Mouse (Mus musculus) erythroblast, embryonic 14.5 days (primary cell): Measurements from ENCODE around the gene Sgca. TPM values are rescaled to one million over a fixed set of nuclear protein-coding genes. Genes with fewer than 3 reads are reported as not detected.
"Not testable (repeated sequence)": the region's sequence is repeated elsewhere in the genome, so short reads cannot be mapped to it uniquely, and the experiment has no call there.

ENCODE experiments used
- H3K27me3 ChIP-seq: 2 replicates; pipeline ENCODE4 v1.6.1; 2012; ENCODE audit warnings: inconsistent platforms; ENCODE audit not compliant: control insufficient read depth
- H3K36me3 ChIP-seq: 2 replicates; pipeline ENCODE4 v1.6.1; 2012; ENCODE audit warnings: mild to moderate bottlenecking, inconsistent platforms; ENCODE audit not compliant: control insufficient read depth
- H3K4me1 ChIP-seq: 2 replicates; pipeline ENCODE4 v1.6.1; 2012; ENCODE audit warnings: inconsistent platforms; ENCODE audit not compliant: control insufficient read depth
- H3K4me3 ChIP-seq: replicated peaks from 2 replicates; pipeline ENCODE3; 2012; ENCODE audit warnings: moderate library complexity, mild to moderate bottlenecking, inconsistent platforms
- H3K9me3 ChIP-seq: 2 replicates; pipeline ENCODE4 v1.6.1; 2012; ENCODE audit warnings: low read length, inconsistent platforms, mixed read lengths; ENCODE audit not compliant: control insufficient read depth
- GATA1 ChIP-seq: IDR thresholded peaks from 2 replicates; pipeline ENCODE4 v1.6.1; 2012; ENCODE audit warnings: low read length, inconsistent platforms, mixed read lengths
- TAL1 ChIP-seq: IDR thresholded peaks from 3 replicates; pipeline ENCODE4 v1.6.1; 2012; ENCODE audit warnings: low read length, inconsistent platforms, mixed read lengths
- polyA plus RNA-seq: library from polyadenylated mRNA; stranded (reverse); fragments of >175 nt; gene quantifications from 2 replicates; pipeline ENCODE4 v1.2.3, GENCODE M21; 2012

The Sgca gene
- polyA plus RNA-seq, 1 experiment: not detected

GRCm38 (mm10) chr11:94979462-94980179 is 3.5 kb upstream of the Sgca start:
- no peak for TF ChIP-seq TAL1
- no peak for TF ChIP-seq GATA1
- H3K9me3 ChIP-seq: no peaks in the 10 kb centered on the region
- H3K4me3 ChIP-seq: peak overlapping the region; percentile 49

GRCm38 (mm10) chr11:94978947-94979346 is 2.8 kb upstream of the Sgca start:
- Histone ChIP-seq H3K4me1 (peaks cover 35% of the 10 kb centered on the region), H3K27me3 (peaks cover 2% of the 10 kb centered on the region; the same call in 1 of the 2 replicates), H3K4me3 (peak overlapping the region; percentile 49), H3K36me3 (no peaks in the 10 kb centered on the region), H3K9me3 (no peaks in the 10 kb centered on the region)
- TF ChIP-seq GATA1: no peak
- TF ChIP-seq TAL1: no peak

More at GRCm38 (mm10) chr11:94979462-94980179, 3.5 kb upstream of the Sgca start:
- peaks cover 41% of the 10 kb centered on the region for H3K4me1 ChIP-seq
- H3K27me3 ChIP-seq: peaks cover 2% of the 10 kb centered on the region; the same call in 1 of the 2 replicates
- no peaks in the 10 kb centered on the region for H3K36me3 ChIP-seq

- H3K27me3 ChIP-seq: peaks cover 2% of the 10 kb centered on the region; the same call in 1 of the 2 replicates
- TF ChIP-seq TAL1 (no peak), GATA1 (no peak)
- no peaks in the 10 kb centered on the region for H3K9me3 ChIP-seq
- peak overlapping the region; percentile 49 for H3K4me3 ChIP-seq
- H3K36me3 ChIP-seq: no peaks in the 10 kb centered on the region
- H3K4me1 ChIP-seq: peaks cover 29% of the 10 kb centered on the region
Measured at GRCm38 (mm10) chr11:94978178-94978915, 2.2 kb upstream of the Sgca start.

GRCm38 (mm10) chr11:94974951-94975350 is 1.2 kb downstream of the Sgca start:
- Histone ChIP-seq H3K27me3 (peaks cover 15% of the 10 kb centered on the region), H3K9me3 (no peaks in the 10 kb centered on the region), H3K4me3 (no peak overlapping the region), H3K36me3 (no peaks in the 10 kb centered on the region), H3K4me1 (peaks cover 23% of the 10 kb centered on the region)
- no peak for TF ChIP-seq TAL1
- TF ChIP-seq GATA1: no peak

- no peaks in the 10 kb centered on the region for H3K36me3 ChIP-seq
- H3K4me3 ChIP-seq: no peak overlapping the region
- H3K4me1 ChIP-seq: peaks cover 6% of the 10 kb centered on the region
- H3K27me3 ChIP-seq: peaks cover 23% of the 10 kb centered on the region
- TF ChIP-seq GATA1 (no peak), TAL1 (no peak)
- H3K9me3 ChIP-seq: no peaks in the 10 kb centered on the region
Measured at GRCm38 (mm10) chr11:94973313-94973712, 2.8 kb downstream of the Sgca start.

- H3K9me3 ChIP-seq: no peaks in the 10 kb centered on the region
- H3K27me3 ChIP-seq: peaks cover 23% of the 10 kb centered on the region
- no peaks in the 10 kb centered on the region for H3K36me3 ChIP-seq
- no peak overlapping the region for H3K4me3 ChIP-seq
- peaks cover 3% of the 10 kb centered on the region for H3K4me1 ChIP-seq
- TF ChIP-seq TAL1 (no peak), GATA1 (no peak)
Measured at GRCm38 (mm10) chr11:94972887-94973286, 3.2 kb downstream of the Sgca start.

GRCm38 (mm10) chr11:94971895-94972615 is 4.1 kb downstream of the Sgca start:
- Histone ChIP-seq H3K4me1 (peaks cover 3% of the 10 kb centered on the region), H3K36me3 (no peaks in the 10 kb centered on the region), H3K27me3 (peaks cover 30% of the 10 kb centered on the region), H3K9me3 (no peaks in the 10 kb centered on the region), H3K4me3 (no peak overlapping the region)
- TF ChIP-seq GATA1 (no peak), TAL1 (no peak)

- peaks cover 2% of the 10 kb centered on the region for H3K4me1 ChIP-seq
- H3K4me3 ChIP-seq: no peak overlapping the region
- peaks cover 31% of the 10 kb centered on the region for H3K27me3 ChIP-seq
- no peak for TF ChIP-seq GATA1
- no peak for TF ChIP-seq TAL1
- no peaks in the 10 kb centered on the region for H3K36me3 ChIP-seq
- H3K9me3 ChIP-seq: no peaks in the 10 kb centered on the region
Measured at GRCm38 (mm10) chr11:94970210-94970943, 5.8 kb downstream of the Sgca start.

GRCm38 (mm10) chr11:94969709-94970108 is 6.4 kb downstream of the Sgca start:
- H3K36me3 ChIP-seq, H3K9me3 ChIP-seq, H3K4me1 ChIP-seq, H3K4me3 ChIP-seq: not testable (repeated sequence)
- peaks cover 31% of the 10 kb centered on the region for H3K27me3 ChIP-seq
